Comparison of ENCODE assay signal across 8 mouse cellular contexts in genomic region chr19:29826686-29827085, GRCm38 (mm10). TPM values are rescaled to one million over a fixed set of nuclear protein-coding genes. Genes with fewer than 3 reads are reported as not detected.
DNase-seq lines count a peak whose midpoint lies in the region; ATAC-seq and TF ChIP-seq lines count a peak whose summit lies in the region.
"Had no signal": no experiment of that assay in that cellular context is flagged by ENCODE, and none has a peak within 500 bp of the region (broad histone marks: within the 10 kb centered on the region; RNA-seq: fewer than 3 reads in every experiment).

No protein-coding gene starts in this region.

- no peaks in the 10 kb centered on the region for H3K36me3 ChIP-seq in limb, embryonic 13.5 days
- H3K36me3 ChIP-seq in limb, embryonic 10.5 days, result no peaks in the 10 kb centered on the region
- no peaks in the 10 kb centered on the region for H3K36me3 ChIP-seq in heart, postnatal 0 days (replicated peaks; ENCODE audit: control insufficient read depth, insufficient read depth, low read length)

- no peak overlapping the region for H3K4me2 ChIP-seq in limb, embryonic 13.5 days (replicated peaks)
- no peak overlapping the region for H3K4me2 ChIP-seq in heart, postnatal 0 days (ENCODE audit: low read depth, low read length)

- H3K27ac ChIP-seq in limb, embryonic 13.5 days, result no peak overlapping the region
- no peak overlapping the region for H3K27ac ChIP-seq in limb, embryonic 10.5 days
- no peak overlapping the region for H3K27ac ChIP-seq in heart, postnatal 0 days (ENCODE audit: low read depth)
- H3K27ac ChIP-seq: macrophage had no signal

- ATAC-seq in limb, embryonic 13.5 days (ENCODE audit: low FRiP score, low read depth), result peak; percentile 81; the same call in 1 of the 2 replicates
- ATAC-seq in heart, postnatal 0 days (ENCODE audit: insufficient read depth, low read depth), result peak; percentile 74; the same call in 1 of the 2 replicates

- DNase-seq in limb, embryonic 10.5 days (ENCODE audit: low spot score), result no peak
- DNase-seq in adipocyte (ENCODE audit: low spot score), result peak; percentile 77
- peak; percentile 33 for DNase-seq in heart, postnatal 0 days (ENCODE audit: low spot score)
- DNase-seq in kidney, postnatal 4 days, result peak; percentile 68 to 73
- DNase-seq in retina, postnatal 1 day, result peak; percentile 58
- DNase-seq in thymus, postnatal 0 days (ENCODE audit: low spot score), result no peak

- peak; percentile 86 for TF ChIP-seq CTCF in heart, postnatal 0 days (IDR thresholded peaks at IDR 0.05; ENCODE audit: low read depth)

- WGBS in limb, embryonic 13.5 days, result 81% methylated on average over 1 of the region's 1 CpGs
- WGBS in limb, embryonic 10.5 days, result 78% methylated on average over 1 of the region's 1 CpGs
- WGBS in heart, postnatal 0 days, result 58% methylated on average over 1 of the region's 1 CpGs

- no peaks in the 10 kb centered on the region for H3K4me1 ChIP-seq in limb, embryonic 13.5 days
- H3K4me1 ChIP-seq in limb, embryonic 10.5 days, result peaks cover 4% of the 10 kb centered on the region; the same call in 1 of the 2 replicates
- no peaks in the 10 kb centered on the region for H3K4me1 ChIP-seq in heart, postnatal 0 days (ENCODE audit: control insufficient read depth, insufficient read depth)

- H3K9me3 ChIP-seq in limb, embryonic 13.5 days, result no peaks in the 10 kb centered on the region
- no peaks in the 10 kb centered on the region for H3K9me3 ChIP-seq in limb, embryonic 10.5 days (replicated peaks)
- no peaks in the 10 kb centered on the region for H3K9me3 ChIP-seq in heart, postnatal 0 days (replicated peaks; ENCODE audit: control insufficient read depth, low read length)

- no peaks in the 10 kb centered on the region for H3K27me3 ChIP-seq in limb, embryonic 13.5 days
- H3K27me3 ChIP-seq in limb, embryonic 10.5 days (ENCODE audit: low read depth, poor library complexity, severe bottlenecking), result no peaks in the 10 kb centered on the region
- H3K27me3 ChIP-seq in heart, postnatal 0 days (ENCODE audit: control insufficient read depth, insufficient read depth, low read length), result no peaks in the 10 kb centered on the region

- no peak overlapping the region for H3K4me3 ChIP-seq in limb, embryonic 13.5 days
- H3K4me3 ChIP-seq in limb, embryonic 10.5 days, result no peak overlapping the region
- H3K4me3 ChIP-seq in heart, postnatal 0 days (ENCODE audit: low read depth, low read length), result no peak overlapping the region

- H3K9ac ChIP-seq in limb, embryonic 13.5 days, result no peak overlapping the region
- no peak overlapping the region for H3K9ac ChIP-seq in heart, postnatal 0 days (replicated peaks; ENCODE audit: low read depth, low read length)

- TF ChIP-seq EP300 in heart, postnatal 0 days (IDR thresholded peaks at IDR 0.05; ENCODE audit: low read depth), result no peak

RNA-seq across cellular contexts. Expression of gene Ranbp6, which starts 13.9 kb away (rescaled TPM):
- polyA plus RNA-seq in limb, embryonic 13.5 days (2015; fragmentation: Nextera tagmentation; extraction: Ambion mirVana), result 21.6 and 23.4 TPM in 2 replicates
- polyA plus RNA-seq in limb, embryonic 10.5 days (2016; fragmentation: Nextera tagmentation; extraction: Ambion mirVana), result 19.6 and 26.1 TPM in 2 replicates
- total RNA-seq in heart, postnatal 0 days (2014; rRNA removed; ENCODE audit: low replicate concordance), result 10.8 and 12.9 TPM in 2 replicates
- 11.4 and 13.4 TPM in 2 replicates for polyA plus RNA-seq in heart, postnatal 0 days (2015; fragmentation: Nextera tagmentation; extraction: Ambion mirVana)
- 16.9 and 17.8 TPM in 2 replicates for polyA plus RNA-seq in thymus, postnatal 0 days (2015; fragmentation: Nextera tagmentation; extraction: Ambion mirVana)

RNA-seq across cellular contexts. Expression of gene 9930021J03Rik, which starts 20.9 kb away (rescaled TPM):
- 5.7 and 6.3 TPM in 2 replicates for polyA plus RNA-seq in limb, embryonic 13.5 days (2015; fragmentation: Nextera tagmentation; extraction: Ambion mirVana)
- 3.7 and 4.6 TPM in 2 replicates for polyA plus RNA-seq in limb, embryonic 10.5 days (2016; fragmentation: Nextera tagmentation; extraction: Ambion mirVana)
- total RNA-seq in heart, postnatal 0 days (2014; rRNA removed; ENCODE audit: low replicate concordance), result 8.6 and 11.6 TPM in 2 replicates
- polyA plus RNA-seq in heart, postnatal 0 days (2015; fragmentation: Nextera tagmentation; extraction: Ambion mirVana), result 1.8 and 1.9 TPM in 2 replicates
- 4.2 and 5.4 TPM in 2 replicates for polyA plus RNA-seq in thymus, postnatal 0 days (2015; fragmentation: Nextera tagmentation; extraction: Ambion mirVana)

Comparison
In these comparisons a context has a peak if more than half of its experiments do, and no peak if none do; other contexts are left out.
1. DNase-seq: peak in adipocyte (single experiment), heart, postnatal 0 days (single experiment), kidney, postnatal 4 days (2 of 2) and retina, postnatal 1 day (single experiment); none in limb, embryonic 10.5 days (single experiment) and thymus, postnatal 0 days (single experiment).